Mouse (Mus musculus) intestine, embryonic 14.5 days (tissue): ENCODE data around the gene Mertk. TPM values are rescaled to one million over a fixed set of nuclear protein-coding genes. Genes with fewer than 3 reads are reported as not detected.

ENCODE experiments used
- ATAC-seq: fragments of 200-750 bp; cut with Nextera tagmentation; replicated peaks from 2 replicates; pipeline ENCODE4 v1.8.0; 2017; ENCODE audit warnings: low read depth, moderate number of reproducible peaks, moderate TSS enrichment, moderate library complexity; ENCODE audit not compliant: low FRiP score, low TSS enrichment
- DNase-seq: peaks from one replicate; pipeline ENCODE4 v3.0.0-alpha.2; 2018; ENCODE audit warnings: low spot score
- H3K27ac ChIP-seq: fragments of 300-500 bp; sonication (generic); 2 replicates; pipeline ENCODE4 v1.5.1; 2014; ENCODE audit warnings: low read depth, mild to moderate bottlenecking, control low read depth
- H3K27me3 ChIP-seq: fragments of 300-500 bp; sonication (generic); replicated peaks from 2 replicates; pipeline ENCODE4 v1.6.1; 2014; ENCODE audit warnings: low read length, control low read depth; ENCODE audit not compliant: control insufficient read depth, insufficient read depth
- H3K36me3 ChIP-seq: fragments of 300-500 bp; sonication (generic); 2 replicates; pipeline ENCODE4 v1.6.1; 2014; ENCODE audit warnings: low read length, control low read depth; ENCODE audit not compliant: control insufficient read depth, insufficient read depth
- H3K4me1 ChIP-seq: fragments of 300-500 bp; sonication (generic); replicated peaks from 2 replicates; pipeline ENCODE4 v1.6.1; 2014; ENCODE audit warnings: low read length, control low read depth, mixed read lengths; ENCODE audit not compliant: control insufficient read depth, insufficient read depth
- H3K4me2 ChIP-seq: fragments of 300-500 bp; sonication (generic); 2 replicates; pipeline ENCODE4 v1.6.1; 2014; ENCODE audit warnings: low read length
- H3K4me3 ChIP-seq: fragments of 300-500 bp; sonication (generic); 2 replicates; pipeline ENCODE4 v1.5.1; 2014; ENCODE audit warnings: low read depth, low read length, control low read depth, mixed read lengths
- H3K9ac ChIP-seq: fragments of 300-500 bp; sonication (generic); 2 replicates; pipeline ENCODE4 v1.6.1; 2014; ENCODE audit warnings: mild to moderate bottlenecking, low read length
- H3K9me3 ChIP-seq: fragments of 300-500 bp; sonication (generic); 2 replicates; pipeline ENCODE4 v1.6.1; 2016; ENCODE audit warnings: low read length, control low read depth; ENCODE audit not compliant: control insufficient read depth
- WGBS: fragments of 180-500 bp; shearing (Covaris S2); extraction: QIAGEN DNeasy Blood & Tissue Kit; methylation state at CpG from one replicate; pipeline ENCODE4 v1.1.7; 2014; 5-methylcytosine and 5-hydroxymethylcytosine counted together
- polyA plus RNA-seq: library from polyadenylated mRNA; unstranded; fragments of >200 nt; fragmentation: Nextera tagmentation; extraction: Ambion mirVana; gene quantifications from 2 replicates; pipeline ENCODE4 v1.2.1, GENCODE M21; 2014

The Mertk gene
- polyA plus RNA-seq, 1 experiment from 2014 or later, result 7.0 TPM

DNA sequence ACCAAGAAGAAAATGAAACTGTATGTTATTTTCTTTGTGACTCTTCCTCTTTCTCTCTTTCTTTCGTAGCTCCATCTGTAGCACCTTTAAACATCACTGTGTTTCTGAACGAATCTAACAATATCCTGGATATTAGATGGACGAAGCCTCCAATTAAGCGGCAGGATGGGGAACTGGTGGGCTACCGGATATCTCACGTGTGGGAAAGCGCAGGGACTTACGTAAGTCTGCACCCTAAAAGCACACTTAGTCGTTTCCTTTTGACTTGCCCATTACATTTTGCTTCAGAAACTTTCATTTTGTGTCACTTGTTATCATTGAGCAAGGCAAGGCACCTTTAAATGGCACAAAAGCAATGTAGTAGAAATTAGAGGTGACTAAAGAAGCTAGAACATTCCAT, 63.3 kb downstream of the Mertk start:
- Histone ChIP-seq H3K4me3 (no peak overlapping the region), H3K27me3 (no peaks in the 10 kb centered on the region), H3K9me3 (no peaks in the 10 kb centered on the region), H3K9ac (no peak overlapping the region), H3K36me3 (peaks cover 23% of the 10 kb centered on the region; the same call in 1 of the 2 replicates), H3K27ac (no peak overlapping the region), H3K4me1 (0 out of 2 replicates have a peak, but pooled peaks cover 2% of the 10 kb centered on the region), H3K4me2 (no peak overlapping the region)
- DNase-seq, result no peak
- no peak for ATAC-seq
- WGBS, result 91% methylated on average over 9 of the region's 9 CpGs

DNA sequence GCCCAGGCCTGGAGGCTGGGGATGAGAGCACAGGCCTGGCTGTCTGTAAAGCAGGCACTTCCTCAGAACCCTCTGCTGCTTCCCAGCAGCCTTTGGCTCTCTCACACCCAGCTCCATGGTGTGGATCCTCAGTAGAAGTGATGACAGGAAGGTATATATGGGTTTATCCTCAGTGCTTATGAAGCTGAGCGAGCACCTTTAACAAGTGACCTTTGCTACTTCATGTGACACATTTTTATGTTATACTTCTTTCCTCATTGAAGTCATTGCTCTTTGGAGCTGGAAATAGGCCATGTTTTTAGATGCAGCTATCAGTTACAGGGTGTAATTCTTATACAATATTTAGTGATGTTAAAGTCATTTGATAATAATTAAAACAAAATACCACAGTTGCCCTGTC, 67.0 kb downstream of the Mertk start:
- WGBS, result 81% methylated on average over 1 of the region's 1 CpGs
- ATAC-seq, result no peak
- Histone ChIP-seq H3K36me3 (peaks cover 24% of the 10 kb centered on the region; the same call in 1 of the 2 replicates), H3K9ac (no peak overlapping the region), H3K4me2 (no peak overlapping the region), H3K4me3 (no peak overlapping the region), H3K9me3 (no peaks in the 10 kb centered on the region), H3K27me3 (no peaks in the 10 kb centered on the region), H3K27ac (no peak overlapping the region), H3K4me1 (no peaks in the 10 kb centered on the region)
- DNase-seq, result no peak

DNA sequence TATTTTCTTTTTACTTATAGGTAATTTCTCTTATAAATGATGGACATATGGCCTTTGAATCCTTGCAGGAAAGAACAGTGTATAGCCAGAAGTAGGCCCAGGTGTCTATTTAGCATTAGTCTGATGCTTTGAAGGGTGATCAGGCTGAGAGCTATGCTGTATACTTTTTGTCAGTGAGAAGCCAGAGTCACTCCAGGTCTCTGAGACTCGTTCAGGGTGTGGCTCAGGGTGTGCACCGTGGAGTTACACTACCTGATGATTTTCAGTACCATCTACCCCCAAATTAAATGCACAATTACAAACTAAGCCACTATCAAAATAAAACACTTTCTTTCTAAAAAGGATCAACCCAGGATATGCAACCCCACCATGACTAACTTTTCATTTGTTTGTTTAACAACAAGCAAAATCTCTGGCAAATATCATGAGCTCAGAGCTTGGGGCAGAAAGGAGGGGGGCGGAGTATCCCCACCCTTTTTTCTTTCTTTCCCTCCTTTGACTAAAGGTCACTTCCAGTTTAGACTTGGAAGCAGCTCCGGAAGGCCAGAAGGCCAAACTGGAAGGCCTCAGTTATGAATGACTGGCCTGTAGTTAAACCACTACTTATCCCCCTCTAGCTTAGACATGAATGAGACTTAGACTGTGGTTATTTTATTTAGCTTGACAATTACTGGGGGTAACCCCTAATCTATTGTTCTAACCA, 69.9 kb downstream of the Mertk start:
- peaks cover 21% of the 10 kb centered on the region; the same call in 1 of the 2 replicates for H3K36me3 ChIP-seq
- ATAC-seq, result no peak

DNA sequence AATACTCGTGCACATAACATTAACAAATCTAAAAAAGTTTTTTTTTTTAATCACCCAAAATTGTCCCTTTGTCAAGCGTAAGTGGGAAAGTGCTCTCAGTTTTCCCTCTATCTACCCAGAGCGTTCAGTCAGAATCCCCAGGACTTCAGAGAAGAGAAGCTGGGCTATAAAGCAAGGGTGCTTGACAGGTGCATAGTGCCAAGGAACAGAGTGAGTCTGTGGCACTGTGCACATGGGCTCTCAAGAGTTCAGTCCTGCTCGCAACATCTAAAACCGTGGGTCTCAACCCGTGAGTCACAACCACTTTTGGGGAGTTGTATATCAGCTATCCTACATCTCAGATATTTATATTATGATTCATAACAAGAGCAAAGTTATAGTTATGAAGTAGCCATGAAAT, 71.8 kb downstream of the Mertk start:
- ATAC-seq (no peak), DNase-seq (no peak)
- no peak overlapping the region for H3K4me2 ChIP-seq
- H3K9me3 ChIP-seq, result no peaks in the 10 kb centered on the region
- no peaks in the 10 kb centered on the region for H3K4me1 ChIP-seq
- H3K36me3 ChIP-seq, result peaks cover 18% of the 10 kb centered on the region; the same call in 1 of the 2 replicates
- H3K9ac ChIP-seq, result no peak overlapping the region
- no peak overlapping the region for H3K27ac ChIP-seq
- no peaks in the 10 kb centered on the region for H3K27me3 ChIP-seq
- whole genome bisulfite sequencing, result 89% methylated on average over 6 of the region's 6 CpGs
- no peak overlapping the region for H3K4me3 ChIP-seq

More for the DNA sequence above, 69.9 kb downstream of the Mertk start:
- Histone ChIP-seq H3K27ac (no peak overlapping the region), H3K9ac (no peak overlapping the region), H3K4me3 (no peak overlapping the region), H3K4me2 (no peak overlapping the region), H3K27me3 (no peaks in the 10 kb centered on the region), H3K9me3 (no peaks in the 10 kb centered on the region), H3K4me1 (no peaks in the 10 kb centered on the region)
- DNase-seq, result no peak
- 60% methylated on average over 4 of the region's 4 CpGs for WGBS

DNA sequence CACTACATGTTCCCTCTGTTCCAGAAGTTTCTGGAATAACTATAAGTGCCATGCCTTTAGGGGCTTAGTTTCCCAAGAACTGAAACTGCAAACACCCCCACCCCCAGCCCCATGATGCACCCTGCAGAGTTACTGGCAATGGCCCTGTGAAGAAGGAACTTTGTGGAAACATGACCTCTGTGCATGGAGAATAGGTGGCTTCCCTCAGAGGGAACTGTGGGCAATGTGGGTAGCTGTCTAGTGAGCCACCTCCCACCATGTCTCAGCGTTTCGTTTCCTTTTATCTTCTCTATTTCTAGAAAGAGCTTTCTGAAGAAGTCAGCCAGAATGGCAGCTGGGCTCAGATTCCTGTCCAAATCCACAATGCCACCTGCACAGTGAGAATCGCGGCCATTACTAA, 72.3 kb downstream of the Mertk start:
- no peak overlapping the region for H3K27ac ChIP-seq
- no peak overlapping the region for H3K9ac ChIP-seq
- no peaks in the 10 kb centered on the region for H3K9me3 ChIP-seq
- DNase-seq (no peak), ATAC-seq (no peak)
- 87% methylated on average over 4 of the region's 4 CpGs for WGBS
- no peak overlapping the region for H3K4me2 ChIP-seq
- H3K27me3 ChIP-seq, result no peaks in the 10 kb centered on the region
- H3K4me3 ChIP-seq, result no peak overlapping the region
- peaks cover 15% of the 10 kb centered on the region; the same call in 1 of the 2 replicates for H3K36me3 ChIP-seq
- H3K4me1 ChIP-seq, result no peaks in the 10 kb centered on the region

DNA sequence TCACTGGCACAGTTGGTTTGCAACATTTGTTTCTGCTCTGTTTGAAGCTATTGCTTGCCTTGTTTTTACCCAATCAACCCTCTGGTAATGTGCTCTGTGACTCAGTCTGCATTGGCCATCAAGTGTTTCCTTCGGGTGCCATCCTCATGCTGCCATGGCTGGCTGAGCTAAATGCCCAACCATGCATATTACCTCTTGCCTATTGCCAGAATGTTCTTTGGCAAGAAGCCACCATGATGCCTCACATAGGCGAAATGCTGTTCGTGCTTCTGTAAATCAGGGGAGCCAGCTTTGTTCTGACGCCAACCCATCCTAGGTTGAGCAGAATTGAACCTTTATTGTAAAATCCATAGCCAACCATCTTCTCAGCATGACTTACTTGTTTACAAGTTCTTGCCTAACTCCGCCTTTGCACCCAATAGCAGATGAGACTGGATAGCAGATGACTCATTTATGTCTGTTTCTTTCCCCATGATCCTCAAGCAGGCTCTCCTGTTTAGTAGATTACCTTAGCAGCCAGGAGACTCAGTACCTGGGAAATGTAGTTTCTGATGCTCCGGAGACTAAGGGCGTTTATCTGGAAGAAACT, 73.1 kb downstream of the Mertk start:
- Histone ChIP-seq H3K27ac (no peak overlapping the region), H3K4me3 (no peak overlapping the region), H3K9ac (no peak overlapping the region), H3K36me3 (peaks cover 13% of the 10 kb centered on the region; the same call in 1 of the 2 replicates), H3K9me3 (no peaks in the 10 kb centered on the region), H3K4me2 (no peak overlapping the region), H3K4me1 (no peaks in the 10 kb centered on the region), H3K27me3 (no peaks in the 10 kb centered on the region)
- ATAC-seq (no peak), DNase-seq (no peak)
- WGBS, result 95% methylated on average over 7 of the region's 7 CpGs

DNA sequence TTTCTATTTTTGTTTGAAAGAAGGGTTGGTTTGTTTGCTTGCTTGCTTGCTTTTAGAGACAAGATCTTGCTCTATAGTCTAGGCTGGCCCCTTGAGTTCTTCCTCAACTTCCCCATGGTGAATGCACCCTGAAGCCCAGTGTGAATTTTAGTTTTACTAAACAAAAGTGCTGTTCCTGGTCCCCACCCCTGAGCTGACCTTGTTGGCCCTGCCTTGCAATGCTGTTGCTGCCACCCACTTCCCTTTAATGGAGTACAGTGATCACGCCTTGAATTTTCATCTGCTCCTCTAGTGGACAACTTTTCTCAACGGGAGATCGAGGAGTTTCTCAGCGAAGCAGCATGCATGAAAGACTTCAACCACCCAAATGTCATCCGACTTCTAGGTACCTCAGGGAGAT, 83.5 kb downstream of the Mertk start:
- no peak for ATAC-seq
- 93% methylated on average over 5 of the region's 5 CpGs for WGBS
- DNase-seq, result no peak
- Histone ChIP-seq H3K27me3 (no peaks in the 10 kb centered on the region), H3K36me3 (peaks cover 12% of the 10 kb centered on the region; the same call in 1 of the 2 replicates), H3K9me3 (no peaks in the 10 kb centered on the region), H3K4me2 (no peak overlapping the region), H3K4me1 (no peaks in the 10 kb centered on the region), H3K4me3 (no peak overlapping the region), H3K27ac (no peak overlapping the region), H3K9ac (no peak overlapping the region)

DNA sequence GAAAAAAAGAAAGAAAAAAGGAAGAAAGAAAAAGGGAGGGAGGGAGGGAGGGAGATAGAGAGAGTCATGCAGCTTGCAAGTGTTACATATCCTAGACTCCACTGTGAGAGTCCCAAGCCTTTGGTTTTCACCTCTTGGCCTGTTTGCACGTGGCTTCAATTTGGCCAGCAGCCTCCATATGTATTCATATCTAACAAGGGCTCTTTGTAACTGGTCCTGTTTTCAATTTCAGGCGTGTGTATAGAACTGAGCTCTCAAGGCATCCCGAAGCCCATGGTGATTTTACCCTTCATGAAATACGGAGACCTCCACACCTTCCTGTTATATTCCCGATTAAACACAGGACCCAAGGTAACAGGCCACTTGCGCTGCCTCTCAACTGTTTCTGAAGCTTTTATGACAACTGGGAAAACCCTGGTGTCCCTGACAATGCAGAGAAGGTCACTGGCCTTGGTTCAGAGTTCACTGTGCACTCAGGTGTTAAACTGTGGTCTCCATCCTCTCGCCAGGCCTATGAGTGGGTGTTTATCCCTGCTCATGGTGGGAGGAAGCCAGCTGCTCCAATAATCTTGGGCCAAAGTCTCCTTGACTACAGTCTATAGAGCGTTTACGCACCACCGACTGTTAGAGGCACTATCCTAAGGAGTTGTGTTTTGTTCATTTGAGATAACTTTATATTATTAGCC, 85.0 kb downstream of the Mertk start:
- no peak for ATAC-seq
- H3K9ac ChIP-seq, result no peak overlapping the region
- DNase-seq, result no peak
- no peak overlapping the region for H3K27ac ChIP-seq
- H3K4me2 ChIP-seq, result no peak overlapping the region
- H3K4me1 ChIP-seq, result no peaks in the 10 kb centered on the region
- H3K36me3 ChIP-seq, result peaks cover 8% of the 10 kb centered on the region; the same call in 1 of the 2 replicates
- no peaks in the 10 kb centered on the region for H3K27me3 ChIP-seq
- no peak overlapping the region for H3K4me3 ChIP-seq
- no peaks in the 10 kb centered on the region for H3K9me3 ChIP-seq
- WGBS, result 83% methylated on average over 10 of the region's 10 CpGs
